Mouse (Mus musculus): ENCODE measurements at regions not wholly inside any gene's neighbourhood (a gene's known extent, or its start where the extent isn't known, plus 50 kb on each side); places are given as distances from the start of the nearest gene placed in this dataset.
A peak's percentile ranks its signal among the peaks of the same experiment; 100 is the strongest.

DNA sequence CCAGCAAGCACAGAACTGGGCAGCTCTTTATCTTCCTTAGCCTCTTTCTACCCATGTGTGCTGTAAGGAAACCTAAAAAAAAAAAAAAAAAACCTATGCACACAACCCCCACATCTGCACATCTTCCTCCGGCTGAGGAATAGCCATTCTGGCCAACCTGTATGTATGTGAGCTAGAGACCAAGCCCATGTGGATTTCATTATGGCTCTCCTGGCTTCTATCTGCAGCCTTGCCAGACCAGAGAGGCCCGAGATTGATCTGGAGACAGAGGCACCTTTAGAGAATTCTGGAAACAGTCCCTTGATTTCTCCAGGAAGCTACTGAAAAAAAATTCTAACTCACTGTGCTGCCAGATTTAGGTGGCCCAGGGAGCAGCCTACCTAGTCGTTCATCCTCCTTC is 281.5 kb upstream of the Mki67 start:
- ATAC-seq (replicated peaks; ENCODE audit: low FRiP score, low TSS enrichment, low read depth) = no peak
- H3K4me2 ChIP-seq (ENCODE audit: low read length) = no peak overlapping the region
- no peaks in the 10 kb centered on the region for H3K9me3 ChIP-seq (ENCODE audit: control insufficient read depth, low read length)
- H3K27ac ChIP-seq (ENCODE audit: low read depth) = no peak overlapping the region
- no peaks in the 10 kb centered on the region; the same call in 1 of the 2 replicates for H3K4me1 ChIP-seq (replicated peaks; ENCODE audit: control insufficient read depth, insufficient read depth, low read length)
- no peak overlapping the region for H3K4me3 ChIP-seq (ENCODE audit: low read depth, low read length)
- 73% methylated on average over 3 of the region's 3 CpGs for WGBS
- H3K27me3 ChIP-seq (replicated peaks; ENCODE audit: control insufficient read depth, insufficient read depth, low read length) = no peaks in the 10 kb centered on the region
- H3K36me3 ChIP-seq (ENCODE audit: control insufficient read depth, insufficient read depth, low read length) = no peaks in the 10 kb centered on the region
- DNase-seq (ENCODE audit: low spot score) = no peak
- H3K9ac ChIP-seq (ENCODE audit: low read length) = no peak overlapping the region

DNA sequence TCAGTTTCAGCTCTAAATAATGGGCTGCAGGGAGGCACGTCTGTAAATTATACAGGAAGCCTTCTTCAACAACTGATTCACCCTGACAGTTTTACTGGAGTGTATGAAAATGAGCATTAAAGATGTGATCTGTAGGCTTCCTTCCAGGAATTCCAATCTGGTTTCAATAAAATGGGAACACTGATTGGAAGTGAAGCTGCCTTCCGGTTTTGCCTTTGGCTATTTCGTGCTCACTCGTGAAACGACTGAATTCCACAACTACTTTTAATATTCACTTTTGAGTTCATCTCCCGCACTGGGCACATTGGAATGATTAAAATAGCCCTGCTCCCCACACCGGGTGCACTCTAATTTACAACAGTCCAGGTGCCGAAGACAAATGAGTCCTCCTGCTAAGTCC is 286.2 kb upstream of the Mki67 start:
- Histone ChIP-seq H3K4me3 (ENCODE audit: low read depth, low read length) (no peak overlapping the region), H3K9me3 (ENCODE audit: control insufficient read depth, low read length) (no peaks in the 10 kb centered on the region), H3K4me1 (replicated peaks; ENCODE audit: control insufficient read depth, insufficient read depth, low read length) (no peaks in the 10 kb centered on the region), H3K9ac (ENCODE audit: low read length) (no peak overlapping the region), H3K4me2 (ENCODE audit: low read length) (no peak overlapping the region), H3K36me3 (ENCODE audit: control insufficient read depth, insufficient read depth, low read length) (no peaks in the 10 kb centered on the region), H3K27me3 (replicated peaks; ENCODE audit: control insufficient read depth, insufficient read depth, low read length) (no peaks in the 10 kb centered on the region), H3K27ac (ENCODE audit: low read depth) (no peak overlapping the region; the same call in 1 of the 2 replicates)
- ATAC-seq (replicated peaks; ENCODE audit: low FRiP score, low TSS enrichment, low read depth) (no peak), DNase-seq (ENCODE audit: low spot score) (no peak)
- 67% methylated on average over 8 of the region's 8 CpGs for WGBS

GRCm38 (mm10) chr7:136003291-136003690 is 287.1 kb upstream of the Mki67 start:
- no peak for DNase-seq (ENCODE audit: low spot score)
- Histone ChIP-seq H3K9ac (ENCODE audit: low read length) (no peak overlapping the region), H3K36me3 (ENCODE audit: control insufficient read depth, insufficient read depth, low read length) (no peaks in the 10 kb centered on the region), H3K9me3 (ENCODE audit: control insufficient read depth, low read length) (no peaks in the 10 kb centered on the region), H3K4me2 (ENCODE audit: low read length) (no peak overlapping the region), H3K27ac (ENCODE audit: low read depth) (no peak overlapping the region), H3K4me1 (replicated peaks; ENCODE audit: control insufficient read depth, insufficient read depth, low read length) (0 out of 2 replicates have a peak, but pooled peaks cover 4% of the 10 kb centered on the region), H3K4me3 (ENCODE audit: low read depth, low read length) (no peak overlapping the region), H3K27me3 (replicated peaks; ENCODE audit: control insufficient read depth, insufficient read depth, low read length) (0 out of 2 replicates have a peak, but pooled peaks cover 1% of the 10 kb centered on the region)
- 89% methylated on average over 2 of the region's 2 CpGs for WGBS
- no peak for ATAC-seq (replicated peaks; ENCODE audit: low FRiP score, low TSS enrichment, low read depth)

DNA sequence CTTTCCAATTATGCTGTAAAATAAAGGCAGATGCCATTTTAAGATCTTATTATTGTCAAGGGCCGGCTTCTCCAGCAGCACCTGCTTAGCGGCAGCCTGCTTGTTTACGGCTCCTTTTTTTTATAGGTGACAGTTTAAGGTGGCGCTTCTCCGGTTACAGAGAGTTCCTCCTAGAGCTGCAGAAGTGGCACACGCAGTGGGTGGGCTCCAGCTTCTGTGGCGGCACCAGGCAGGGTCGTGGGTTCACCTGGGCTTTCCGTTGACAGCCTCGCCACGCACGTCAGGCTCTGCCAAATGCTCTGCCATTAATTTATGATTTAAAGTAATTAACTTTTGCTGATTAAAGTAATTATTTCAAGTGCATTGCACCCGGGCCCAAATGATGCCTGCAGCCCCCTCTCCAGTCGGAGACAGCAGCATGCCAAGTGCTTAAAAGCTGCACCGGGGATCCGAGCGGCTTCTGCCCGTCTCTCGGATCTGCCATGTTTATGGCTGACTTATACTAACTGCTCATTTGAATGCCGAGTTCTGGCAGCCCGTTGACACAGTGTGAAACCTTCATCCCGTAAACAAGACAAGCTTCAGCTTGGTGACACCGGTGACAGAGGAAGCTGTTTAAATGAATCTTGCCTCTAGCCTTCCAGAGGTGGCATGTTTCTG is 291.8 kb upstream of the Mki67 start:
- Histone ChIP-seq H3K9me3 (ENCODE audit: control insufficient read depth, low read length) (peaks cover 3% of the 10 kb centered on the region; the same call in 1 of the 2 replicates), H3K27me3 (replicated peaks; ENCODE audit: control insufficient read depth, insufficient read depth, low read length) (0 out of 2 replicates have a peak, but pooled peaks cover 8% of the 10 kb centered on the region), H3K9ac (ENCODE audit: low read length) (no peak overlapping the region), H3K36me3 (ENCODE audit: control insufficient read depth, insufficient read depth, low read length) (no peaks in the 10 kb centered on the region), H3K4me1 (replicated peaks; ENCODE audit: control insufficient read depth, insufficient read depth, low read length) (0 out of 2 replicates have a peak, but pooled peaks cover 4% of the 10 kb centered on the region), H3K4me2 (ENCODE audit: low read length) (peak overlapping the region; percentile 42), H3K4me3 (ENCODE audit: low read depth, low read length) (peak overlapping the region; percentile 13; the same call in 1 of the 2 replicates), H3K27ac (ENCODE audit: low read depth) (no peak overlapping the region)
- ATAC-seq (replicated peaks; ENCODE audit: low FRiP score, low TSS enrichment, low read depth) (no peak), DNase-seq (ENCODE audit: low spot score) (no peak)
- WGBS = 16% methylated on average over 23 of the region's 23 CpGs

- Histone ChIP-seq H3K4me3 (ENCODE audit: low read depth, low read length) (peak overlapping the region; percentile 13; the same call in 1 of the 2 replicates), H3K4me2 (ENCODE audit: low read length) (peak overlapping the region; percentile 42), H3K27ac (ENCODE audit: low read depth) (no peak overlapping the region), H3K9ac (ENCODE audit: low read length) (no peak overlapping the region), H3K27me3 (replicated peaks; ENCODE audit: control insufficient read depth, insufficient read depth, low read length) (0 out of 2 replicates have a peak, but pooled peaks cover 8% of the 10 kb centered on the region), H3K4me1 (replicated peaks; ENCODE audit: control insufficient read depth, insufficient read depth, low read length) (0 out of 2 replicates have a peak, but pooled peaks cover 4% of the 10 kb centered on the region), H3K36me3 (ENCODE audit: control insufficient read depth, insufficient read depth, low read length) (no peaks in the 10 kb centered on the region), H3K9me3 (ENCODE audit: control insufficient read depth, low read length) (peaks cover 3% of the 10 kb centered on the region; the same call in 1 of the 2 replicates)
- DNase-seq (ENCODE audit: low spot score) (no peak), ATAC-seq (replicated peaks; ENCODE audit: low FRiP score, low TSS enrichment, low read depth) (no peak)
- 33% methylated on average over 6 of the region's 6 CpGs for WGBS
Measured at GRCm38 (mm10) chr7:136008486-136008885, 292.3 kb upstream of the Mki67 start.

DNA sequence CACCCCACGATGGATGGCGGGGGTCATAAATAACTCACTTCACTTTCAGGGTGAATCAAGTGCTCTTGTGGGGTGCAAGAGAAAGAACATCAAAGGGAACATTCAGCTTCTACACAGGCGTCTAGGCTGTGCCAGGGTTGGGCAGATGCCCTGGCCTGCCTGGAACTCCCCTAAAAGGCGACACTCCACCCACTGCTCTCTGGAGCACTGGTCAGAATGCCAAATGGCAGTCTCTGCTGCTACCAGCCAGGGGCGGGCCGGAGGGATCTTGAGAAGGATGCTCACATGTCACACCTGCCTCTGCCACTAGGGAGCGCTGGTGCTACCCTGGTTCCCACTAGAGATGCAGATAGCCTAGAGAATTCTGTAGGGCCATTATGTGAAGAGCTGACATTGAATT is 293.9 kb upstream of the Mki67 start:
- H3K27ac ChIP-seq (ENCODE audit: low read depth) = no peak overlapping the region
- H3K4me3 ChIP-seq (ENCODE audit: low read depth, low read length) = no peak overlapping the region
- peaks cover 3% of the 10 kb centered on the region; the same call in 1 of the 2 replicates for H3K9me3 ChIP-seq (ENCODE audit: control insufficient read depth, low read length)
- H3K9ac ChIP-seq (ENCODE audit: low read length) = no peak overlapping the region
- WGBS = 67% methylated on average over 7 of the region's 7 CpGs
- H3K4me2 ChIP-seq (ENCODE audit: low read length) = no peak overlapping the region
- no peaks in the 10 kb centered on the region for H3K36me3 ChIP-seq (ENCODE audit: control insufficient read depth, insufficient read depth, low read length)
- 0 out of 2 replicates have a peak, but pooled peaks cover 4% of the 10 kb centered on the region for H3K4me1 ChIP-seq (replicated peaks; ENCODE audit: control insufficient read depth, insufficient read depth, low read length)
- 0 out of 2 replicates have a peak, but pooled peaks cover 8% of the 10 kb centered on the region for H3K27me3 ChIP-seq (replicated peaks; ENCODE audit: control insufficient read depth, insufficient read depth, low read length)
- DNase-seq (ENCODE audit: low spot score) = no peak
- no peak for ATAC-seq (replicated peaks; ENCODE audit: low FRiP score, low TSS enrichment, low read depth)

- no peak overlapping the region for H3K4me3 ChIP-seq (ENCODE audit: low read depth, low read length)
- 54% methylated on average over 4 of the region's 4 CpGs for WGBS
- no peaks in the 10 kb centered on the region for H3K36me3 ChIP-seq (ENCODE audit: control insufficient read depth, insufficient read depth, low read length)
- no peak for DNase-seq (ENCODE audit: low spot score)
- no peak for ATAC-seq (replicated peaks; ENCODE audit: low FRiP score, low TSS enrichment, low read depth)
- no peak overlapping the region for H3K27ac ChIP-seq (ENCODE audit: low read depth)
- no peak overlapping the region for H3K4me2 ChIP-seq (ENCODE audit: low read length)
- H3K27me3 ChIP-seq (replicated peaks; ENCODE audit: control insufficient read depth, insufficient read depth, low read length) = no peaks in the 10 kb centered on the region
- H3K4me1 ChIP-seq (replicated peaks; ENCODE audit: control insufficient read depth, insufficient read depth, low read length) = no peaks in the 10 kb centered on the region
- H3K9ac ChIP-seq (ENCODE audit: low read length) = no peak overlapping the region
- peaks cover 3% of the 10 kb centered on the region; the same call in 1 of the 2 replicates for H3K9me3 ChIP-seq (ENCODE audit: control insufficient read depth, low read length)
Measured at GRCm38 (mm10) chr7:136014706-136015105, 298.5 kb upstream of the Mki67 start.

DNA sequence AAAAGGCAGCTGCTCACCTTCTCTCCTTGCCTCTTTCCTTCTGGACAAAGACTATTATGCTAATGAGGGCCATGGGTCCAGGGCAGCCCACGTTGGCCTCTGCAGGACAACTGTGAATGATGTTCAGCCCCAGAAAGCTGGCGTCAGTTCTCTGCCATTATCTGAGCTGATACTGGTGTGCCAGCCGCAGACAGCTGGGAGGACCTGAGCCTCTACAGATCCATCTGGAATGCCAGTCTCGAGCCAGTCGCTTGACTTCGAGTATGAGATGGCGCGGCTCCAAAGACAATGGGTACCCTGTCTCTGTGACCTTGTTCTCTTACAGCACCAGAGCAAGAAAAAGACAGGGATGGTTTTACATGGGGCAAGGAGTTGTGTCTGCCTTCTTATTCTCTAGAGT is 300.8 kb upstream of the Mki67 start:
- WGBS = 76% methylated on average over 8 of the region's 8 CpGs
- Histone ChIP-seq H3K9me3 (ENCODE audit: control insufficient read depth, low read length) (no peaks in the 10 kb centered on the region), H3K27ac (ENCODE audit: low read depth) (no peak overlapping the region), H3K27me3 (replicated peaks; ENCODE audit: control insufficient read depth, insufficient read depth, low read length) (no peaks in the 10 kb centered on the region), H3K4me3 (ENCODE audit: low read depth, low read length) (no peak overlapping the region), H3K4me1 (replicated peaks; ENCODE audit: control insufficient read depth, insufficient read depth, low read length) (no peaks in the 10 kb centered on the region), H3K9ac (ENCODE audit: low read length) (no peak overlapping the region), H3K4me2 (ENCODE audit: low read length) (no peak overlapping the region), H3K36me3 (ENCODE audit: control insufficient read depth, insufficient read depth, low read length) (no peaks in the 10 kb centered on the region)
- DNase-seq (ENCODE audit: low spot score) = no peak
- ATAC-seq (replicated peaks; ENCODE audit: low FRiP score, low TSS enrichment, low read depth) = no peak

- H3K4me2 ChIP-seq (ENCODE audit: low read length) = no peak overlapping the region
- no peak overlapping the region for H3K4me3 ChIP-seq (ENCODE audit: low read depth, low read length)
- DNase-seq (ENCODE audit: low spot score) (no peak), ATAC-seq (replicated peaks; ENCODE audit: low FRiP score, low TSS enrichment, low read depth) (no peak)
- no peak overlapping the region for H3K9ac ChIP-seq (ENCODE audit: low read length)
- no peak overlapping the region for H3K27ac ChIP-seq (ENCODE audit: low read depth)
- H3K9me3 ChIP-seq (ENCODE audit: control insufficient read depth, low read length) = no peaks in the 10 kb centered on the region
- H3K4me1 ChIP-seq (replicated peaks; ENCODE audit: control insufficient read depth, insufficient read depth, low read length) = no peaks in the 10 kb centered on the region
- WGBS = 64% methylated on average over 7 of the region's 7 CpGs
- H3K27me3 ChIP-seq (replicated peaks; ENCODE audit: control insufficient read depth, insufficient read depth, low read length) = no peaks in the 10 kb centered on the region
- H3K36me3 ChIP-seq (ENCODE audit: control insufficient read depth, insufficient read depth, low read length) = no peaks in the 10 kb centered on the region
Measured at GRCm38 (mm10) chr7:136020577-136020976, 304.4 kb upstream of the Mki67 start.

Data from intestine, embryonic 14.5 days (tissue).